Mouse (Mus musculus) urinary bladder, postnatal 36 days (tissue): ENCODE results near the gene Gga2.

Source experiments
- DNase-seq, 2 experiments: peaks; one replicate each; pipeline ENCODE4 v3.0.0; 2022; ENCODE audit warnings: low spot score in 2 of 2, mixed read lengths in 1 of 2

The Gga2 gene

DNA sequence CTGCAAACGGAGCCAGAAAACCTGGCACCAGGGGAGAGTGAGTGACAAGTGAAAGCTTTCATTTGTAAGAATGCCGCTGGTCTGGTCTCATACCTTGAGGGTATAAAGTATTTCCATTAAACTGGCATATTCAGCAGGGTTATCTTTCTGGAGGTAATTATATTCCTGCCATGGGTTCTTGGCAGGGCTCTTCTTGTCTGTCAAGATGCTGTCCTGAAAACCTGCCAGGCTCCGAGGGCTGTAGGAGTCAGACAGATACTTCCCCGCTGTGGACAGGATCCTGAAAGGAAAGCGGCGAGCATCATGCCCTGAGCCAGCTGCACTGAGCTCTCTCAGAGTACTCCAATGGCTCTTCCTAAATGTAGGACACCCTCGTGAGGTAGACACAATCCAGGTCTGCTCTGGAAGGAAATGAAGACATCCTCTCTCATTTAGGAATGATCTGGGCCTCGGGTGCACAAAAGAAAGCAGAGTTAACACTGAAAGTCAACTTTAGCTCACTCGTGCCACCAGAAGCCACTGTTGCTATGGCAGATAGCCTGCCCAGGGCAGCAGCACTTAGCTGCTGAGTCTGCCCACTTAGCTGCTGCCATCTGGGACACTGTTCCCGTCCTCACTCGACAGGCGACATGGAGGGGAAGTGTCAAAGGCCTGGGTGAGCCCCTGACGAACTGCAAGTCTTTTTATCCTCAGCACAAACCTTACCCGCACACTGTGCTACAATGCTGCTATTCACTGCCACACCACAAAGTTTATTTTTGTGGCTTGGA lies 84.0 kb downstream of the Gga2 start:
- no peak for DNase-seq
